Mouse (Mus musculus) frontal cortex, postnatal 10 days (tissue): Measurements from ENCODE around the gene Wipi1.

ENCODE experiments used
- DNase-seq, 2 experiments: peaks; one replicate each; pipeline ENCODE4 v3.0.0; 2022; ENCODE audit warnings: low spot score in 2 of 2, mixed read lengths in 1 of 2

The Wipi1 gene

GRCm38 (mm10) chr11:109583986-109584385 lies 27.8 kb downstream of the Wipi1 start:
- no peak for DNase-seq

- DNase-seq: no peak
Measured at GRCm38 (mm10) chr11:109579999-109580398, 31.8 kb downstream of the Wipi1 start.

GRCm38 (mm10) chr11:109578536-109578935 lies 33.2 kb downstream of the Wipi1 start:
- DNase-seq: no peak

- no peak for DNase-seq
Measured at GRCm38 (mm10) chr11:109575832-109576231, 35.9 kb downstream of the Wipi1 start.

- DNase-seq: no peak
Measured at GRCm38 (mm10) chr11:109574604-109575003, 37.2 kb downstream of the Wipi1 start.

- DNase-seq: no peak
Measured at GRCm38 (mm10) chr11:109572051-109572450, 39.7 kb downstream of the Wipi1 start.

- DNase-seq: no peak
Measured at GRCm38 (mm10) chr11:109569809-109570208, 42.0 kb downstream of the Wipi1 start.

- no peak for DNase-seq
Measured at GRCm38 (mm10) chr11:109569007-109569618, 42.7 kb downstream of the Wipi1 start.

GRCm38 (mm10) chr11:109564466-109565214 lies 47.1 kb downstream of the Wipi1 start:
- DNase-seq: no peak

- DNase-seq: no peak
Measured at GRCm38 (mm10) chr11:109563708-109564107, 48.1 kb downstream of the Wipi1 start.

GRCm38 (mm10) chr11:109561445-109561844 lies 50.3 kb downstream of the Wipi1 start:
- no peak for DNase-seq

GRCm38 (mm10) chr11:109560793-109561257 lies 50.9 kb downstream of the Wipi1 start:
- no peak for DNase-seq

GRCm38 (mm10) chr11:109559241-109559640 lies 52.5 kb downstream of the Wipi1 start:
- no peak for DNase-seq

GRCm38 (mm10) chr11:109557419-109557818 lies 54.3 kb downstream of the Wipi1 start:
- no peak for DNase-seq

- no peak for DNase-seq
Measured at GRCm38 (mm10) chr11:109556130-109556529, 55.6 kb downstream of the Wipi1 start.

- DNase-seq: no peak
Measured at GRCm38 (mm10) chr11:109554443-109554842, 57.3 kb downstream of the Wipi1 start.

GRCm38 (mm10) chr11:109553921-109554320 lies 57.8 kb downstream of the Wipi1 start:
- no peak for DNase-seq

- DNase-seq: no peak
Measured at GRCm38 (mm10) chr11:109549599-109550290, 62.0 kb downstream of the Wipi1 start.

GRCm38 (mm10) chr11:109547652-109548051 lies 64.1 kb downstream of the Wipi1 start:
- no peak for DNase-seq

GRCm38 (mm10) chr11:109546305-109547001 lies 65.3 kb downstream of the Wipi1 start:
- no peak for DNase-seq

- DNase-seq: no peak
Measured at GRCm38 (mm10) chr11:109545700-109546143, 66.0 kb downstream of the Wipi1 start.

GRCm38 (mm10) chr11:109545265-109545664 lies 66.5 kb downstream of the Wipi1 start:
- DNase-seq: no peak
